Mouse (Mus musculus) ovary, postnatal 10 days (tissue): ENCODE measurements around the gene Dgke.
A peak's percentile ranks its signal among the peaks of the same experiment; 100 is the strongest.
"Not testable (repeated sequence)": the region's sequence is repeated elsewhere in the genome, so short reads cannot be mapped to it uniquely, and the experiment has no call there.

Experiments
- DNase-seq: peaks from one replicate; pipeline ENCODE4 v3.0.0; 2022; ENCODE audit warnings: low spot score

The Dgke gene

DNA sequence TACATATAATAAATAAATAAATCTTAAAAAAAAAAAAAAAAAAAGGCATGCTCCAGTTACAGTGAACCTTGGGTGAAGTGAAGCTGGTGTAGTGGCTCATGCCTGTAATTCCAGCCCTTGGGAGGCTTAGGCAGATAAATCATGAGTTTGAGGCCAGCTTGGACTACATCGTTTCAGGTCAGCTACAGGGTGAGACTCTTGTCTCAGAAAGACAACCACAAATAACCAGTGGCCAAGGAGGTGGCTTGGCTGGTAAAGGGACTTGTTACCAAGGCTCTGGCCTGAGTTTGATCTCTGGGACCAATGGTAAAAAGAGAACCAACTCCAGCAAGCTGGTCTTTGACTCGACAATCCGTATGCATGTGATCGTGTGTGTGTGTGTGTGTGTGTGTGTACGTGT is 64.6 kb downstream of the Dgke start:
- no peak for DNase-seq

- DNase-seq = no peak
These were observed 65.1 kb downstream of the Dgke start for GRCm38 (mm10) chr11:89001569-89001968.

DNA sequence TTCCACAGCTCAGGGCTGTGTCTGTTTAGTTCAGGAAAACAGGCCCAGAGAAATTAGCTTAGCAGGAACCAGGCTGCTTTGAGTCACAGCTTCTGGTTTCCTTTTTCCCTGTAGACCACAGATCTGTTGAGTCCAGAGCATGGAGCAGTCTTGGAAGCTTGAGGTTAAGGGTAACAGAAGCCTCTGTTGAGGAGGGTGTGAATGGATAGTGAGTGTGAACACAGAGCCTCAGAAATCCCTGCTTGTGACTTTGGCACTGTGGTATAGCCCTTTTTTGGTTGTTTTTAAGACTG is 66.2 kb downstream of the Dgke start:
- DNase-seq = no peak

DNA sequence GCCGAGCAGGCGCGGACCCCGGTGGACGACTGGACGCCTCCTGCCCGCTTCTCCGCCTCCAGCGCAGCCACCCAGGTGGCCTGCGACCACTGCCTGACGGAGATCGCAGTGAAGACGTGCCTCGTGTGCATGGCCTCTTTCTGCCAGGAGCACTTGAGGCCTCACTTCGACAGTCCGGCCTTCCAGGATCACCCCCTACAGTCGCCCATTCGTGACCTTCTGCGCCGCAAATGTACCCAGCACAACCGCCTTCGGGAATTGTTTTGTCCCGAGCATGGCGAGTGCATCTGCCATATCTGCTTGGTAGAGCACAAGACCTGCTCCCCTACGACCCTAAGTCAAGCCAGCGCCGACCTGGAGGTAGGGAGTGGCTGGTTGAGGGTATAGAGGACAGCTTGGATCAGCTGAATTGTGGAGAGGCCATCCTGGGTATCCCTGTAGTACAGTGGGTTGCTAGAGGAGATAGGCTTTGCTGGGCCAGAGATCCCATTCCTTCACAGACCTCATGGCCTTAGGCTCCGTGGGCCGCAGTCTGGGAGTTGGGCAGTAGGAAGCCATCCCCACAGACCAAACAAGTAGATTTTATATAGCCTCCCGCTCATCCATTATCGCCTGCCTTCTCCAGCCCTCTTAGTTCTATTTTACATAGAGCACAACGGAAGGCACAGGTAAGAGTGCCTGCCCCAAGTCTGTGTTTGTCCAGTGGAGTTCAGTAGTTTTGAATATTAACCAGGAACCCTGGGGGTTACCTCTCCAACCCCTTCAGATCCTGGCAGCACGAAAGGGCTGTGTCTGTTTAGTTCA is 66.7 kb downstream of the Dgke start:
- DNase-seq = no peak

DNA sequence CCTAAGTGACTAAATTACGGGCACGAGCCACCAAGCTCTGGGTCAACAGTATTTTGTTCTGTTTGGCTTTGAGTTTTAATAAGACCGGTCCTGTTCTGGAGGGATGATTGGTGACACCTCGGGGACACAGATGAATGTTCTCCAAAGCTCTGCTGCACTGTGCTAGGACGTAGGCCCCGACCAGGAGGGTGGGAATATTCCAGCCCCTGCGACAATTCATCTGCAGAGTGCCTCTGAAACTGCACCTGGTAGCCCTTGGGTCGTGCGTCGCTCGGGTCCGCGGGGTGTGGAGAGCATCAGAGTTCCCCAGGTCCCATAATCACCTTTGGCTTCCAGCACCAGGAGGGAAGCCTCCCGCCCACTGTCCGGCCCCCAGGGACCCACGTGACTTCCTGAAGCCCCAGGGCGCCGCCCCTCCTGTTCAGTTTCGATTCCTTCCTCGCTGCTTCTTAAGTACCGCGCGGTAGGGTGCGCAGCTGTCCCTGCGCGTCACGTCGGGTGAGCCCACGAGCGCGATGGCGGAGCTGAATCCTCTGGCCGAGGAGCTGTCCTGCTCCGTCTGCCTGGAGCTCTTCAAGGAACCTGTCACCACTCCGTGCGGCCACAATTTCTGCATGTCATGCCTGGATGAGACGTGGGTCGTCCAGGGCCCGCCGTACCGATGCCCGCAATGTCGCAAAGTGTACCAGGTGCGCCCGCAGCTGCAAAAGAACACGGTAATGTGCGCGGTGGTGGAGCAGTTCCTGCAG is 67.5 kb downstream of the Dgke start, which contains the start of gene Trim25:
Trim25 (plus strand) TSS at position 403 of the 749 bp plus-strand sequence.
- DNase-seq = peak; percentile 73

DNA sequence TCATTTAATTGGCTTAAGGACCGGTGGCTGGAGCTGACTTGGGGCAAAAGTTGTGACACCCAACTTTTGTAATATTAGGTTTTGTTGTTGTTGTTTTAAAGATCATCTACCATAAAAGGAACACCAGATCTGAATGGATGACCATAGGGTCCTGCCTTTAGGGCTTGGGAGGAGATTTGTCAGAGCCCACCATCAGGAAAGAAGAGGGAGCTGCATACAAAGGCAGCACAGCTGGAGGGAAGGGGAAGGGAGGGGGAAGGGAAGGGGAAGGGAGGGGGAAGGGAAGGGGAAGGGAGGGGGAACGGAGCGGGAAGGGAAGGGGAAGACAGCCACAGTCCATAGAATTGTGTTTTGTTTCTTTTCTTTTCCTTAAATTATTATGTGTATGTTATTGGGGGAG is 68.2 kb downstream of the Dgke start:
- DNase-seq = no peak

DNA sequence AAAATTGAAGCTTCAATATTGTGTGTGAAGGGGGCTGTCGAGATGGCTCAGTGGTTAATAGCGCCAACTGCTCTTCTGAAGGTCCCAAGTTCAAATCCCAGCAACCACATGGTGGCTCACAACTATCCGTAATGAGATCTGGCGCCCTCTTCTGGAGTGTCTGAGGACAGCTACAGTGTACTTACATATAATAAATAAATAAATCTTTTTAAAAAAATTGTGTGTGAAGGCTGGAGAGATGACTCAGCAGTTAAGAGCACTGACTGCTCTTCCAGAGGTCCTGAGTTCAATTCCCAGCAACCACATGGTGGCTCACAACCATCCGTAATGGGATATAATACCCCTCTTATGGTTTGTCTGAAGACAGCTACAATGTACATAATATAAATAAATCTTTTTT is 69.3 kb downstream of the Dgke start:
- DNase-seq = not testable (repeated sequence)

- no peak for DNase-seq
These were observed 70.2 kb downstream of the Dgke start for GRCm38 (mm10) chr11:88996427-88996826.

DNA sequence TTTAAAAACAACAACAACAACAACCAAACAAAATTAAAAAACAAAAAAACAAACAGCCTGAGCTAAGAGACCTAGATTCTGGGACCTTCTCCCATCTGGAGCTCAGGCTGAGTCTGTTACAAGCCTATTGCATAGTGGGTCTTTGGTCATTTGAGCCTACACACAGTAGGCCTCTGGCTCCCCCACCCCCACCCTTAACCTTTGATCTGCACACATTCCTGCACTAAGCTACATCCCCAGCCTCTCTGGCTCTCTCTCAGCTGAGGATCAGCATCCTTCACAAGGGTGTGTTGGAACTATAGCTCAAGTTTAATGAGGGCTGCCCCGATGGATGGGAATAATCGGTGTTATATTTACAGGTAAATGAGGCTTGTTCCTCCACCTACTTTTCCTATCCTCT is 71.0 kb downstream of the Dgke start:
- DNase-seq = no peak

- DNase-seq = no peak
These were observed 72.2 kb downstream of the Dgke start for GRCm38 (mm10) chr11:88994492-88994891.

GRCm38 (mm10) chr11:88993625-88994024 is 73.0 kb downstream of the Dgke start:
- DNase-seq = no peak

GRCm38 (mm10) chr11:88993186-88993585 is 73.5 kb downstream of the Dgke start:
- DNase-seq = no peak

GRCm38 (mm10) chr11:88989530-88989929 is 77.1 kb downstream of the Dgke start:
- no peak for DNase-seq

GRCm38 (mm10) chr11:88988956-88989355 is 77.7 kb downstream of the Dgke start:
- no peak for DNase-seq

- no peak for DNase-seq
These were observed 80.0 kb downstream of the Dgke start for GRCm38 (mm10) chr11:88986616-88987015.
